Mouse (Mus musculus): ENCODE measurements around the gene Npas3.

Gene Npas3

DNA sequence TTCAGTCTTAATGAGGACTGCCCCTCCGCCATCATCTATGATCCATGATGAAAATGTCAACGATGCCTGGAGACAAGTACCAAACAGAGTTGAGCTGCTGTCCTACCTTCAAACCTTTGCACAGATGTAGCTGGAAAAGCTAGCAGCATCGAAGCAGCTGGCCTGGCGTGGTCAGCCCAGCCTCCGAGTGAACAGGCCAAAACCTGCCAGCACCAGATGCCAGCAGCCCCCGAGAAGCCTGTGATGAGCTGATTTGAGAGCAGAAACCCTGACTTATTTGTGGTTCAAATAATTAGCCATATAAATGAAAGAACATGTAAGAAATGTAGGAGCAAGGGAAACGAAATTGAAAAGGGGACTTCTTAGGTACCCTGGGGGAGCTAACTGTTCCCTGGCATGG lies 473.7 kb downstream of the Npas3 start:
- no peak for DNase-seq

DNA sequence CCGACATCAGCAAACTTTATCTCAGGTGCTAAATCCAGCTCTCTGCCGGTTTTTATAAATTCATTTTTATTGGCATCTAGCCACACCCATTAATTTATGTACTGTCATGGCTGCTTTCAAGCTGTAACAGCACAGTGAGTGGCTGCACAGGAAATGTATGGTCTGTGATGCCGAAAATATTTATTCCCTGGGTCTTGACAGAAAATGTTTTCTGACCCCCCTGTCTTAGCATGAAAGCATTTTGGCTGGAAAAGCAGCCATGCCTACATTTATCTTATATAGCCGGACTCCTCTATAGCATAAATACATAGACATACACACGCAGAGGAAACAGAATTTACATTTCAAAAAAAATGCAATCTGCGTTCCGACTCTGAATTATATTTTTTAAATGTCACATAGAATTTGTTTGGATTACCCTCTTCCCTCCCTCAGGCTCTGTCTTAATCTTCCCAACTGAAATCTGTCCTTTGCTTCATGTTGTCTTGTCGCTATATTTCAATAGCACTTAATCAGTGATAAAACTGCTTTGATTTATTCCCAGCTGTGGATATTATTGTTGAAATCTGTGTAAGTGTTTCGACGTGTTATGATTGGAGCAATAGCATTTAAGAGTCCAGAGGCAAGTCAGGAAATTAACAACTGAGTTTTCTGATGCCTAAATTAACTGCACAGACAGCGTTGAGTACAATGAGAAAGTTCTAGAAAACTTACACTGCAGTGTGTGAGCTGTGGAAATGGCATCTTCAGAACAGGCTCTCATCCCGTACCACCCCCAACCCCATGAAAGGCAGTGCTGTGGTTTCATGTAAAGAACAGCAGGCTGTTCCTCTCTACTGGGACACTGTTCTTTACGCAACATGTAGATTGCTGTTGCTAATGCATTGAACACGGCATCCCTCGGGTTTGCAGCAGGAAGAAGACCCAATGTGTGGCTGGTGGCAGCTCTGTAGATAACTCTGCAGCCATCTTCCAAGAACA lies 474.5 kb downstream of the Npas3 start:
- DNase-seq = no peak

DNA sequence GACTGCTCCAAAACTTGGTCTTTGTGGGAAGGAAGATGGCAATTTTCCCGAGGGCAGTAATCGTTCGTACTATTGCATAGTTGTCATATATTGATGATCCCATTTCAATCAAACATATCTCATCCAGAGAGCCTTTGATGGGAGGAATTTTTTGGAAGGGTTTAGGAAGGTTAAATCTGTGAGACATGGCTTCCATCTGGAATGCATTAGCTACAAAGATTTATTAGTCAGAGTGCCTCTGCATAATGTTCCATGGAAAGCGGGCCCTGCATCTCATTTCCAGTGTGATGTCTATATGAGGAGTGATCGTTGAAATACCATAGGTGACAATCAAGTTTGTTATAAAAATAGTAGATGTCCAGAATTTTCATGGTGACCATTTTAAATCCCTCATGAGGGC lies 480.8 kb downstream of the Npas3 start:
- no peak for DNase-seq

DNA sequence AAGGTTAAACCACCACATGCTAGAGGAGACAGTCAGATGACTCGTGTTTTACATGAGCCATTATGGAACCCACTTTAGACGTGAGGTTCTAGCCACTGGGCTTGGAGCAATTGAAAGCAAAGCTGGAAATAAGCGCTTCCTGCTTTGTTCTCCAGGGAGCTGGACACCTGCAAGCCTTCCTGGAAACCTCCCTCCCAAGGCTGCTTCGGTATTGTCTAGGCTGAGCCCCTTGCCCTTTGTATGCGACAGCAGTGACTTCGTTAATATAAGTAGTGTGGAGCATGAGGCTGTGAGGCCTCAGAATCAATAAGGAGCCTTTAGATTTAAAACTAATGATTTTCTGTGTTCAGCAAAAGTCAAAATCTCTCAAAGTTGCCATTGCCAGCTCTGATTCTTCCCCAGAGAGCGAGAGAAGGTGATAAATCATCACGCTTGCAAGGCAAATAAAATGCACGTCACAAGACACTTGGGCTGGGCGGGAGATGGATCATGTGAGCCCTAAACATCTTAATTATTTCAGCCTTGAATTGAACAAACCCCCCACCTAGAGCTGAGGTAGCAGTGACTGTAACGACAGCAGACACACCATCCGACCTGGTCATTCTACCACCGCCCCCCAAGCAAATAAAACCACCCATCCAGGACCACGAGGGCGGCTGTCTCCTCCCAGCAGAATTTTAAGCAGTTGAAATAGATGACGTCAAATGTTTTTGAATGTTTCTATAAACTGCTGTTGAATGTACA lies 490.2 kb downstream of the Npas3 start:
- DNase-seq = no peak

DNA sequence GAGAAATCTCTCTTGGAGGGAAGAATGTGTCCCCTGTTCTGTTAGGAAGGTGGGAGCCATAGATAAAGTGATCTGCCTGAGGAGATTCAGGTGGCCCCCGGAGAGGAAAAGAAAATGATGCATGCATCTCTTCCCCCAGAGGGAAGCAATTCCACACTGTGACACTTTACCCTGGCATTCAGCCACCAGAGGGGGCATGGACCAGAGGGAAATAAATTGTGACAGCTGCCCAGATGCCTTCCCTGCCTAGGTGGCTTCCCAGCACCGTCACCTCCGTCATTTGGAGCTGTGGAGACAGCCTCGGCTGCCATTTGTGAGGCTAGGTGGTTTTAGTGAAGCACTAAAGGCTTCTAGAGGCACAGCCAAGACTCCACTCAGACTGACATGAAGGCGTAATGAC lies 498.2 kb downstream of the Npas3 start:
- DNase-seq = peak; percentile 1

DNA sequence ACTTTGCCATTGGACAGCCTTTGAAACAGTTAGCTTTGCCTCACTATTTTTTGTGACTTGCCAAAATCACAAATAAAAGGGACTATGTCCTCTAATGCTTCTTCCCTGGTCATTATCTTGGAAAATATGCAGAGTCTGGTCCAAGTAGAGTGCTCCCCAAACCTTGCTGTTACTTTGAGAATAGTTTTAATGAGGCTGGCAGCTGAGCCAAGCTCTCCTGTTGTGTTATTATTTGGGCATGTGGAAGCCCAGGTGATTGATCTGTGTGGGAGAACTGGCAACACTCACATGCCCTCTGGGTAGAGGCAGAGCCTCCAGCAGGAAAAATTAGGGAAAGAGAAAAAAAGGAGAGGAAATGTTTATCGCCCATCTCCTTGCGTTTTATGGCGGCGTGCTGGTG lies 500.9 kb downstream of the Npas3 start:
- DNase-seq = no peak

DNA sequence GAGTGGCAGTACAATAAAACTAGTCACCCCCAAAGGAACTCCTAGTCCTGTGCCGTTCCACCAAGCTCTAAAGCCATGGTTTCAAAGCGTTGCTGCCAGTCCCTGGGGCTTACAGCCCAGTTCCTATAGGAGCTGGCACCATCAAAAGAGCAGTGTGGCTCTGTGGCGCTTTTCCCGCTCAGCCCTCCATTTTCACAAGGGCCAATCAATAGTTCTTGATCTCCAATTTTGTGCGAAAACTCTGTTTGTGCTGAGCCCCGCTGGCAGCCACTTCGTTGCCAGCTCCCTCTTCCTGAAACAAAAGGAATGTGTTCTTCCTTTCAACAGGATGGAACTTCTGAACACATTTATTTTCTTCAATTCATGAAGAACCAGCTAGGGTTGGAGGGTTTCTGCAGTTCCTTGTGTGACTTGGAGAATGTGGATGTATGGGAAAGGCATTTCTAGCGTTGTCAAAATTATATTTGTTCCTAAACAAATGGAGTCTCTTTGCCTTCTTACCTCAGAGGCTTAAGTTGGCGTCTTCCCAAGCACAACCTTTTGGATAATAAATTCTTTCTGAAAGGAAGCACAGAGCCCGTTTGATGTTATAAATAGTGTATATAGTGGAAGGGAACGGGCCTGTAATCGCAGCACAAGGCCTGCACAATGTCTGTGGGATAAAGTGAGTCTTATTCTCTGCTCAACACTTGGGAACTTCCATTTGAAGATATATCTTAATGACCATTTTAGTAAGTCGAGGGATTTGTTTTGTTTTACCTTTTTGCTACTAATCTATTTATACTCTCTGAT lies 504.0 kb downstream of the Npas3 start:
- no peak for DNase-seq

DNA sequence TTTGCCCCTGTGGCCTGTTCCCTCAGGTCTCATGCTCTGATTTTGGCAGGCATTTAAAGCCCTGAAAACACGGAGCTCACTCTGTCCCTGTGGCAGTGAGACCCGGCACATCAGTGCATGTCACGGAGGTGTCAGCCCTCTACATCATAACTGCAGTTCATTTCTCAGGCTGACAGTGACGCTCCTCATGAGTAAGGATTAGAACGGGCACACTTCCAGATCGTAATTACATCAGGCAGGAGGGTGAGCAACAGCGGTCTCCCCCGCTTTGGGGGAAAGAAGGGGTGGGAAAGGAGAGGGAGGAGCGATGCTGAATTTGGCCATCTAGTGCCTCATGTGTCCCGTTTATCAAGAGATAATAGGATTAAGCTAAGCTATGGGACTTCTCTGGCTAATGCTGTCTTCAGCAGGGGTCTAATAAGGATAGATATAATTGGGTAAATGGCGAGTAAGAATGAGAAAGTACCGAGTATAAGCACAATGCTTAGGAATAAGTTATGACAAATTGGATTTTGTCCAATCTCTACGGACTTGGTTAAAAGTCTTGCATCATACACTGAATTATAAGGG lies 505.0 kb downstream of the Npas3 start:
- no peak for DNase-seq

DNA sequence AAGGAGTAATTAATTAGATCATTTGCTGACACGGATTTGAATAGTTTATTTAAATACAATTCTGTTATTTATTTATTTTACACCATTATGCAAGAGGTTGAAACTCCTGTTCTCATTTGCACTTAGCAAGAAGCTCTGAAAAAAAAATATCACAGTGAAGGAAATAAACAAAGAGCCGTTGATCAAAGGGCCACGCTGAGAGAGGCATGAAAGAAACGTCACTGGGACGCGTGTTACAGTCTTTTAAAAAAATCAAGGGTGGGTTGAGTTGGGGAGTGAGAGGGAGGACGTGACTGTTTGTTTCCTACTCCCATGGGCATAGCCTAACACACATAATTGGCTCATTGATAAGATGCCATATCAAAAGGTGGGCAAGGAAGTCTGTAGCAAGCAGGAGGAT lies 505.8 kb downstream of the Npas3 start:
- no peak for DNase-seq

DNA sequence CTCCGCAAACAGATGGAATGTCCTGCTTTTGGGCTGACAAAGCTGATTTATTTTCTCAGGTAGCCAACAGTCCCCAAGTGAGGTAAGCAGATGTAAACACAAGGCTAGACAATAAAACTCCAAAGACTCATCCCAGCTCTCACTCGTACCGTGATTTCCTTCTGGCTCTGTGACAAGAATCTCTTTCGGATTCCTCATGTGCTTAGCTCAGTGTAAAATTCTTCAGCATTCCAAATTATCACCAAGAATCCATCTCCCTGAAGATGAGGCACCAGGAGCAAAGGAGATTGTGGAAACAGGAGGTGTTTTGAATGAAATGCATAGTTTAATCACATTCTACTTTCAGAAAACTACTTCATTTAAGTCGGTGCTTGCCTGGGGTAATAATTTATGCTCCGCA lies 509.2 kb downstream of the Npas3 start:
- DNase-seq = no peak

DNA sequence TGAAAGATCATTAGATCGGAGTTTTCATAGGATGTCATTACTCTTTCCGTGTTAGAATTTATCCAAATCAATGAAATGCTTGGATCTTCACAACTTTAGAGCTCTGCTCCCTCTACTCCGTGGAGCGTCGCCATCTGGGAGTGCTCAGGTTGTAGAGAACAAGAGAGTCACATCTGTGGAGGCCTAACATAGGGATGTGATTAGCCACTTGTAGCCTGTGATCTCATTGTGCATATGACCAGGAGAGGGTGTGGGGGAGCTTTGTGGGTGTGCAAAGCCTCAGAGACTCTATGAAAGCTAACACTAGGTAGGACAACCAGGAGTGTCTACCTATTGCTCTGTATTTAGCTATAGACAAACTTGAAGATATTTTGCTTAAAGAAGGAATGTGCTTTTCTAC lies 509.9 kb downstream of the Npas3 start:
- DNase-seq = no peak

DNA sequence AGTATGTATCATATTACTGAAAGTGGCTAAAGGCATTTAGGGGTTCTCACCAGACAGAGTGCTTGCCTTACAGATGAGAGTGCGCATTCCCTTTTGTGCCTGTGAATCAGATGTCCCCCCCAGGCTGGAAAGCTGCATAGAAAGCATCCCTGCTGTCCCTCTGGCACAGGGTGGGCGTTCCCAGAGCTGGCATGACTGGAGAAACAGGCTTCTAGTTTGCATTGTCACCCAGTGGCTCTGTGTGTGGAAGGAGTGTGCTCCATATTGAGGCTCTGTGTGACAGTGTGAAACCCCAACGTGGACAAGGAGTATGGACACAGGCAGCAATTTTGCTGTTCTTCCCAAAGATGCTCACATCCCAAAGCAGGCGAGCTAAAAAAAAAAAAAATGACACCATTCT lies 515.7 kb downstream of the Npas3 start:
- DNase-seq = no peak

DNA sequence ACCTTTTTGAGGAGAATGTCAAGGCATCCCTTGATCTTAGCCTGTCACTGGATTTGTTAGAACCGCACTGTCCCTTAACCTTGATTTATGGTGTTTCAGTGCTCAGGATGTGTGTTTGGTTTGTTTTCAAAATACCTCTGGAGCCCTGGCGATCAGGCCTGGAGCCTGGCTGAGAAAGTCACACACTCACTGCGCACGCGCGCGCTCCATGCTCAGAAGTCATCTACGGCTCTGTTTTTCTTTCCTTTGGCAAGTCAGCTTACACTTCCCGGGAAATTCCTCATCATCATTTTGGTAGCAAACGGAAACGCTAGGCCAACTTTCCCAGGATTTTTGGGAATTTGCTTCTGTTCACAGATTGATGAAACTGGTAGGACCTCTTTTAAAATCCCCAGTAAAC lies 519.9 kb downstream of the Npas3 start:
- peak; percentile 10 for DNase-seq

DNA sequence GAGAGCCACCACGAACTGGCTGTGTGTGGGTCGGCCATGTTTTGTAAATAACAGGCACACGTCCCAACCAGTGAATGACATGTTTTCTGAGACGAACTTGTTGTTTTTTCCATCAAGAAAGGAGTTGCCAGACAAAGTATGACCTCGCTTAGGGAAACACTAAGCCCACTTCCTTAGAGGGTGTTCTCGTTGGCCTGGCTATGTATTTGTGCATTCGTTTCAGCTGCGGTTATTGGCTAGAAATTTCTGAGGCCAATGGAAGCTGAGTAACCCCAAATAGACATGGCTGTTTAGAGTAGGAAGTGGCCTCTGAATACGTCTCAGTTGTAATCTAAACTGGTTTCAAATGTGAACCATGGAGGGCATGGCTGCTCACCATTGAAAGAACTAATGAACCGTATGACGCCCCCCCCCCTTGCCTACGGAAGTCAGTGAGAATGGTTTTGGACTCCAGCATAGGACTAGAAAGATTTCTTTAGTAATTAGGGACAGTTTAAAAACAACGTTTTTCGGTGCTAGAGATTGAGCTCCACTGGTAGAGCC lies 523.0 kb downstream of the Npas3 start:
- no peak for DNase-seq

DNA sequence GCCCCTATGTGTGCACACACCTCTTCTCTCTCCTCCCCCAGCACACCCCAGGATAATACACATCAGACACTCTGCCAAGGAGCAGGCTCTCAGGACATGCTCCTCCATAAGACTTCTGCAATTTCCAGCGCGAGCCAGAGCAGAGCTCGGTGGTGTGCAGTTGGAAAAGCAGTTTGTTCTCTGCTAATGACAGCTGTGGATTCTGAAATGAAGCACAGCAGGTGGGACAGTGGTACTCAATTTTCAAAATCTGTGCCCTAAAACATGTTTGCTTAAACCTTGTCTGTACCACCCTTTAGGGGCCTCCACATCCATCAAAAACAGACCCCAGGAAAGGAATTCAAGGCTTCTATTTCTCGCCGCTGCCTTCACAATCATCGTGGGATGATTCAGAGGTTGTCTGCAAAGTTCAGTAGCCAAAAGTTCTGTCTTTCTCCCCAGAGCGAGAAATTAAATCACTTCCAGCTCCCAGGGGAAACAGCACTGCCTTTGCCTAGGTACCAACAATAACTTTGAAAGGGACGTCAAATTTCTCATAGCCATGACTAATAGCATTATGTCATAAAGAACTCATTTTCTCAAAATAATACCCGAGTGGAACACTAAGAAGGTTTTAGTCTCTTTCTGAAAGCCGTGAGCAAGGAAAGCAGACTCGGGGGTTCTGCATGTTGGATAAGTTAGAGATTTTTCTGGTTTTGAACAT lies 533.5 kb downstream of the Npas3 start:
- DNase-seq = no peak

DNA sequence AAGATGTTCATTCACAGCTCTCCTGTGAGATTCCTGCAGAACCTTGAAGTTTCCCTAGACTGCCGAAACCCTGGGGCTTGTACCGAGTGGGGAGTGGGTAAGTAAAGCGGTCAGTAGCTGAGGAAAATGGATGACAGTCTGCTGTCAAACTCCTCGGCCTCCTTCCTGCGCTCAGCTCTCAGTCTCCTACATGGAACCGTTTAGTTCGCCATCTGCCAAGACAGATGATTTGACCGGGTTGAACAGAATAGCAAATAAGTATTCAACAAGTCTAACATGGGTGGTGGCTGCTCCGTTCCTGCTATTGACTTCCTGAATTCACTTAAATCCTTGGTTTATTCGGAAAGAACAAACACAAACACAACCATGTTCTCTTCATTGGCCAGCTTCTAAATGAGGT lies 541.0 kb downstream of the Npas3 start:
- no peak for DNase-seq

DNA sequence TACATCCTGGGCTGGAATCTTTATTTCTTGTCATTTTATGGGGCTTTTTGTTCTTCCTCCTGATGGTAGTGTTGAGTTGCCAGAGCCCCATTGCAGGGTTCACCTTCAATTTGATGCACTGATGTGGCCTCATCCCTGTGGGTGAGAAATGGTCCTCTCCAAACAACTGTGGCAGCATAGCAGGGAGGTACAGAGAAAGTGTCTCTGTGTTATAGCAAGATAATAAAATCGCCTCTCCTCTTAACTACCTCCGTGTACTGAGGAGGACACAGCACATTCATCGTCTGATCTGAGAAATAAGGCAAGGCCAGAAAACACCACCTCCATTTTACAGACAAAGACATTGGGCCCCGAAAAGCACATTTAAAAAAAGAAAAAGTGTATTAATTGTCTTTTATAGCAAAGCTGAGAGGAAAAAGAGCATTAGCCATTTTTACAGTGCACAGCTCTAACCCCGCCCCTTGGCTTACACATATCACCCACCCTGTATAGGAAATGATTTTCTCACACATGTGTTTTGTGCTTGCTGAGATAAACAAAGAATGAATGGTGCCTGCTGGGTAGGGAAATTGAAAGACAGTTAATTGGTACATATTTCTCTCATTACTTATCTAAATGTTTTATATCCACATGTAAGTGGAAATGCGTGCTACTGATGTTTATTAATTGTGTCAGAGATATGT lies 546.4 kb downstream of the Npas3 start:
- no peak for DNase-seq

DNA sequence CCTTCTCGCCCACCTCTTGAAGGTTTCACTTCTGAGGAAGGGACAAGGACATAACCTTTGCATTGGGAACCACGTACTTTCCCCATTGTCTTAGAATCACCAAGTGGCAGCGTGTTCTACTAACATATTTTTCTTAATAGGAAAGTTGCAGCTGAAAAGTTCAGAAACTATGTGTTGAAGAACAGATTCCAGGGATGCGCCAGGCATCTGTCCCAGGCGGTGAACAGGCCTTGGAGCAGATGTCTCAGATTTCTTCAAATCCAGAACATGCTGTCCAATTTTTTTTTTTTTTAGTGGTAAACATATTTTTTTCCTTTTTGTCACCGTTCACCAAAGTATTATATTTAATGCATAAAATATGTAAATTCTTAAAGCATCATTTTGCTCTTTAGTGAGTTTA lies 553.4 kb downstream of the Npas3 start:
- DNase-seq = no peak

DNA sequence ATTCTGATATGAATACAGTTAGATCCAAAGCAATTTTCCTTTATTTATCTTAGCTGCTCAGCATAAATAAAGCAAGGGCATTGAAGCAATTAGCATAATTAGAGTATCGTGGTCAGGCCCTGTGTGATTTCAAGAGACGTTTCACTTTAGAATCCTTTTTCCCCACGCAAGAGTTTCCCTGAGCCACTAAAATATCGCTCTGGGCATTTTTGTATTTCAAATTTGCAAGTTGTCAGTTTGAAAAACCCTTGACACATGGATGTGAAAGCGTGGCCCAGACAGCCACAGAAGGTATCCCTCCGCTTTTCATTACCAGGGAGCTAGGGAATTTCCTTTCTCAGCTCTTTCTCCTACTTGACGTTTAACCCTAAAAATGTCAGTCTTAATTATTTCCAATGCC lies 553.9 kb downstream of the Npas3 start:
- DNase-seq = no peak

DNA sequence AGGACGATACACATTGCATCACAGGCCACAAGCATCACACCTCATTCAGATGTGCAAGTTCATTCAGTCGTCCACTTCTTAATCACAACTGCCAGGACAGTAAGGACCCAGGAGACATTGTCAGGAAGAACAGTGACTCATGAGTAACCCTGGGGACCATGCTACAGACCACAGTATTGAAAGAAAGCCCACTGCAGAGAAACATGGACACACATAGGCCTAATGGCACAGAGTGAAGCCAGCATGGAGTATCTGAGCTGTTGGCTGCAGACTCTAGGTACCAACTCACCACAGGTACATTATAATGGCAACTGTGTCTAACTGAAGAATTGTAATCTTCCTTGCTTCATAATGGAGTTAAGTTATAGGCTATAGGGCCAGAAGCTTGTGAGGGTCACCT lies 561.6 kb downstream of the Npas3 start:
- DNase-seq = no peak

DNA sequence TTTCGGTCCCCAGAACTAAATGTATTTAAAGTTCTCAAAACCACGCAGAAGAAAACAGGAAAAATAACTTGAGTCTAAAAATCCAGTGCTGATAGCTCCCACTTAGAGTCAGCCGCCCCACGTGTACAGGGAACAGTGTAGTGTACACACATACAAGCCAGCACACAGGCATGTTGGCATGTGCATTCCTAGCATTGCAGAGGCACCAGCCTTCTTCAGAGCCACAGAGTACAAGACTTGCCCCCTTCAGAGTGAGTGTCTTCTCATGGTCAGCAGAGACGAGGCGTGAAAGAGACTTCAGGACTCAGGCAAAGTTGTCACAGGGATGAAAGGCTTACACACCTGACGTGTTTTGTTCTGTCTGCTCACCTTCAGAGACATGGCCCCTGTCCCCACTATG lies 565.8 kb downstream of the Npas3 start:
- DNase-seq = no peak

Data from lung, postnatal 36 days (tissue).